Mouse (Mus musculus) kidney, embryonic 15.5 days (tissue): ENCODE measurements around the gene Ces4a. TPM values are rescaled to one million over a fixed set of nuclear protein-coding genes. Genes with fewer than 3 reads are reported as not detected.
"Not testable (repeated sequence)": the region's sequence is repeated elsewhere in the genome, so short reads cannot be mapped to it uniquely, and the experiment has no call there.

ENCODE experiments used
- ATAC-seq: fragments of 200-750 bp; cut with Nextera tagmentation; replicated peaks from 2 replicates; pipeline ENCODE4 v1.8.0; 2017; ENCODE audit warnings: moderate TSS enrichment; ENCODE audit not compliant: low FRiP score
- H3K27ac ChIP-seq: fragments of 300-500 bp; sonication (generic); 2 replicates; pipeline ENCODE4 v1.5.1; 2015; ENCODE audit warnings: mild to moderate bottlenecking, inconsistent platforms
- H3K27me3 ChIP-seq: fragments of 300-500 bp; sonication (generic); 2 replicates; pipeline ENCODE4 v1.6.1; 2015; ENCODE audit warnings: inconsistent platforms
- H3K36me3 ChIP-seq: fragments of 300-500 bp; sonication (generic); 2 replicates; pipeline ENCODE4 v1.6.1; 2015; ENCODE audit warnings: inconsistent platforms
- H3K4me1 ChIP-seq: fragments of 300-500 bp; sonication (generic); 2 replicates; pipeline ENCODE4 v1.6.1; 2015; ENCODE audit warnings: inconsistent platforms
- H3K4me2 ChIP-seq: fragments of 300-500 bp; sonication (generic); 2 replicates; pipeline ENCODE4 v1.6.1; 2015; ENCODE audit warnings: moderate library complexity, mild to moderate bottlenecking, inconsistent platforms
- H3K4me3 ChIP-seq: fragments of 300-500 bp; sonication (generic); replicated peaks from 2 replicates; pipeline ENCODE4 v1.5.1; 2015; ENCODE audit warnings: mild to moderate bottlenecking, inconsistent platforms
- H3K9ac ChIP-seq: fragments of 300-500 bp; sonication (generic); 2 replicates; pipeline ENCODE4 v1.6.1; 2015; ENCODE audit warnings: mild to moderate bottlenecking, inconsistent platforms
- H3K9me3 ChIP-seq: fragments of 300-500 bp; sonication (generic); replicated peaks from 2 replicates; pipeline ENCODE4 v1.6.1; 2016; ENCODE audit warnings: inconsistent platforms
- WGBS: fragments of 180-500 bp; shearing (Covaris S2); methylation state at CpG from one replicate; pipeline ENCODE4 v1.1.7; 2015; ENCODE audit warnings: mixed read lengths; 5-methylcytosine and 5-hydroxymethylcytosine counted together
- polyA plus RNA-seq: library from polyadenylated mRNA; unstranded; fragments of >200 nt; fragmentation: Nextera tagmentation; extraction: Ambion mirVana; gene quantifications from 2 replicates; pipeline ENCODE4 v1.2.1, GENCODE M21; 2015

Gene Ces4a
- polyA plus RNA-seq, 1 experiment from 2014 or later, result not detected

DNA sequence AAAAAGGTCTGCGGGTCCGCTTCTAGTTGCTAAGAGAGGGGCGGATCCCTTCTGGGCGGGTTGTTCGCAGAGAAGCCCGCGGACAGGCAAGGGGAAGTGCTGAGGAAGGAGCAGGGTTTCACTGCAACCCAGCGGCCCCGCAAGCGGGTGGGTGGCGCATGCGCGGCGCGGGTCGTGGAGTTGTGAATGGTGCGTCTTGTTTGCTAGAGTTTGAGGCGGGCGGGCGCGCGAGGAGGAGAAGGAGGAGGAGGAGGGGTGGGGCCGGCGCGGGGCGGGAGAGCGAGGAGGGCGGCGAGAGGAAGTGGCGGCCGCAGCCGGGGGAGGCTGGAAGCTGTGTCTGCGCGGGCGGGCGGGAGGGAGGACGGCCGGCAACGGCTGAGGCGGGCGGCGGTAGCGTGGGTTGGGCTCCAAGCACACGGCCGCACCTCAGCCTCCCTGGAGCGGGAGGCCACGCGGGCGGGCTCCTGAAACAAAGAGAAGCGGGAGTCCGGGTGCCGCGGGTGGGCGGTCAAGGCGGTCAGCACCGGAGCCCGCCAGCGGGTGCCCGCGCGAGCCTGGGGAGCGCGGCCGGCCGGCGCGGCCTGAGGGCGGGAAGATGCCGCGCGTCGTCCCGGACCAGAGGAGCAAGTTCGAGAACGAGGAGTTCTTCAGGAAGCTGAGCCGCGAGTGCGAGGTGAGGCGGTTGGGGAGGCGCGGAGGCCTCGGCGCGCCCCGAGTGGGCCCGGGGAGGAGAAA, 38.9 kb downstream of the Ces4a start, which contains the start of gene Cbfb:
TSS of gene Cbfb (plus strand) at position 294 of the 735 bp plus-strand sequence.
- no peaks in the 10 kb centered on the region for H3K9me3 ChIP-seq
- peak within 1 kb of the TSS; percentile 62 for H3K4me2 ChIP-seq
- under 1% methylated on average over 79 of the region's 86 CpGs for WGBS
- peak within 1 kb of the TSS; percentile 93 for H3K4me3 ChIP-seq
- H3K4me1 ChIP-seq, result peaks cover 25% of the 10 kb centered on the region
- peaks cover 8% of the 10 kb centered on the region; the same call in 1 of the 2 replicates for H3K36me3 ChIP-seq
- peak within 1 kb of the TSS; percentile 99 for H3K27ac ChIP-seq
- ATAC-seq, result peak; percentile 96
- H3K9ac ChIP-seq, result peak within 1 kb of the TSS; percentile 96
- no peaks in the 10 kb centered on the region for H3K27me3 ChIP-seq

DNA sequence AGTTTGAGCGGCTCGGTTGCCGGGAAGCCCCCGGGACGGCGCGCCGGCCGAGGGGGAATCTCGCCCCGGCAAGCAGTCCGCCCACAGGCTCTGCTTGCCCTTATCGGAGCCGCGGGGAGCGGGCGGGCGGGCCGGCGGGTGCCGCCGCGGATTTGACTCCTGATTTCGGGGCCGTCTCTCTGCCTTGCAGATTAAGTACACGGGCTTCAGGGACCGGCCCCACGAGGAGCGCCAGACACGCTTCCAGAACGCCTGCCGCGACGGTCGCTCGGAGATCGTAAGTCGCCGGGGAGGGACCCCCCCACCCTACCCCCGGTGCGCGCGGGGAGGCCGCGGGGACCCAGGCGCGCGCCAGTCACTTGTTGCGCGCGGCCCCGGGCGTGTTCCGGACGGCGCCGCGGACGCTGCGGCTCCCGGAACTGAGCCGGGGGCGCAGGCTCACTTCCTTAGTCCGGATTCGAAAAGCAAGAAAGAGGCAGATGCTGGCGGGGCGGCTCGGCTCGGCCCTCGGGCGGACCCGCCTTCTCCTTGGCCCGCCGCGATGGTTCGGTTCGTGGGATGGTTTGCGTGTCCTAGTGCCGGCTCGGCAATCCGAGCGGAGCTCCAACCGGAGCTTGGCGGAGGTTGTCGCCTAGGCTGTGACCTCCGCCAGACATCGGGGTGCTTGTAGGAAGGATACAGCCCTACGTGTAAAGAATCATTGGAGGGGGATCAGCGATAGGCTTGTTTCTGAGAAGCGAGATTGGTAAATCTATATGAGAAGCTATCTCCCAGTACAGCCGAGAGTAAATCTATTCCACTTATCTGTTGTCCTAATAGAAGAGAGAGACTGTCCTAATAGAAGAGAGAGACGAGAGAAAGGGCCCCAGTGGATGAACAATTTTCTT, 39.8 kb downstream of the Ces4a start:
- WGBS, result under 1% methylated on average over 91 of the region's 92 CpGs
- H3K27ac ChIP-seq, result peak overlapping the region; percentile 99
- H3K4me2 ChIP-seq, result peak overlapping the region; percentile 62
- H3K9ac ChIP-seq, result peak overlapping the region; percentile 96
- H3K4me1 ChIP-seq, result peaks cover 25% of the 10 kb centered on the region
- no peaks in the 10 kb centered on the region for H3K27me3 ChIP-seq
- H3K9me3 ChIP-seq, result no peaks in the 10 kb centered on the region
- ATAC-seq, result peak; percentile 40
- peaks cover 12% of the 10 kb centered on the region for H3K36me3 ChIP-seq
- peak overlapping the region; percentile 93 for H3K4me3 ChIP-seq

DNA sequence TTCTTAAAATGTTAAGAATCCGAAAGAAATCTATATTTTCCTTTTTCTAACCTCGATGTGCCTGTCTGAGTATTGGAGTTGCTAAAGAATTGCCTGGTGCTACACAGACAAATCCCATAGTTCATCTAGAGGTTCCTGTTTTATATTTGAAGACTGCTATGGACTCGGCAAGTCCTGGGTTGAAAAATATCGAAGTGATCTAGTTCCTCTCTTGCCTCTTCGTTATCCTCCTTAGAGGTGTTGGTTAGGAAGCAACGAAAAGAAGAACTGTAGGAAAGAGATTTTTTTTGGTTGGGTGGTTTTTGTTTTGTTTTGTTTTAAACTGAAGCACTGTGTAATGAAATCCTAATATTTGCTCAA, 40.4 kb downstream of the Ces4a start:
- no peaks in the 10 kb centered on the region for H3K27me3 ChIP-seq
- H3K9ac ChIP-seq, result peak overlapping the region; percentile 96
- 21% methylated on average over 6 of the region's 6 CpGs for WGBS
- 0 out of 2 replicates have a peak overlapping the region, but pooled peaks have one; percentile 99 for H3K27ac ChIP-seq
- H3K36me3 ChIP-seq, result peaks cover 19% of the 10 kb centered on the region
- peak overlapping the region; percentile 62 for H3K4me2 ChIP-seq
- peaks cover 25% of the 10 kb centered on the region for H3K4me1 ChIP-seq
- peak overlapping the region; percentile 93 for H3K4me3 ChIP-seq
- no peaks in the 10 kb centered on the region for H3K9me3 ChIP-seq
- no peak for ATAC-seq

DNA sequence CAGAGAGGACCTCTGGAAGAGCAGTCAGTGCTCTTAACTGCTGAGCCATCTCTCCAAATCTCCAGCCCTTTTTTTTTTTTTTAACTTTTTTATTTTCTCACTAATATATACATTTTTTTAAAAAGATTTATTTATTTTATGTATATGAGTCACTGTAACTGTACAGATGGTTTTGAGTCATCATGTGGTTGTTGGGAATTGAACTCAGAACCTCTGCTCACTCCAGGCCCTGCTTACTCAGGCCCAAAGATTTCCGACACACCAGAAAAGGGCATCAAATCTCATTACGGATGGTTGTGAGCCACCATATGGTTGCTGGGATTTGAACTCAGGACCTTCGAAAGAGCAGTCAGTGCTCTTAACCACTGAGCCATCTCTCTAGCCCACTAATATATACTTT, 43.7 kb downstream of the Ces4a start:
- not testable (repeated sequence) for H3K4me2 ChIP-seq, ATAC-seq, H3K9ac ChIP-seq

DNA sequence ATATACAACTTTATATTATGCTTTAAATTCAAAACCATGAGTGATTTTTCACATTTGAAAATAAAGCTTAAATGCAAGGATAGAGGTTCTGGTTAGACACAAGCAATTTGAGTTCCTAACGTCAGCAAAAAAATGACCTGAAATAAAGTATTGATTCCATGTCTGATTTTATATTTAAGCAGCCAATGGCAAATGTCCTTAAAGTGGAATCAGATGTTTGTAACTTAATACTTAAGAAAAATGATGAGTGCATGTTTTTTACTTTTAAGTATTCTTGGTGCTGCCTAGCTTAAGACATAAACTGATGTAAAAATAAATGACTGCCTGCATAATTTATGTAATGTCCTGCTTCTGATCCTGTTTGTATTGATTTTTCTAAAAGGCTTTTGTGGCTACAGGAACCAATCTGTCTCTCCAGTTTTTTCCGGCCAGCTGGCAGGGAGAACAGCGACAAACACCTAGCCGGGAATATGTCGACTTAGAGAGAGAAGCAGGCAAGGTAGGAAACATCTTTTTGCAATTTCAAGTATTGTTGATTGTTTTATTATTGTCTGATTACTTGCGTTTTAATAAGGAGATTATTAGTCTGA, 46.7 kb downstream of the Ces4a start:
- peaks cover 60% of the 10 kb centered on the region for H3K36me3 ChIP-seq
- peaks cover 8% of the 10 kb centered on the region; the same call in 1 of the 2 replicates for H3K4me1 ChIP-seq
- no peaks in the 10 kb centered on the region for H3K9me3 ChIP-seq
- 84% methylated on average over 6 of the region's 6 CpGs for WGBS
- ATAC-seq, result no peak
- no peak overlapping the region for H3K9ac ChIP-seq
- no peak overlapping the region for H3K4me3 ChIP-seq
- no peak overlapping the region for H3K27ac ChIP-seq
- H3K4me2 ChIP-seq, result no peak overlapping the region
- no peaks in the 10 kb centered on the region for H3K27me3 ChIP-seq

More for the DNA sequence above, 43.7 kb downstream of the Ces4a start:
- H3K27ac ChIP-seq, H3K4me3 ChIP-seq, H3K9me3 ChIP-seq, H3K27me3 ChIP-seq: not testable (repeated sequence)
- Histone ChIP-seq H3K36me3 (peaks cover 36% of the 10 kb centered on the region), H3K4me1 (peaks cover 19% of the 10 kb centered on the region)
- WGBS, result 95% methylated on average over 3 of the region's 3 CpGs

DNA sequence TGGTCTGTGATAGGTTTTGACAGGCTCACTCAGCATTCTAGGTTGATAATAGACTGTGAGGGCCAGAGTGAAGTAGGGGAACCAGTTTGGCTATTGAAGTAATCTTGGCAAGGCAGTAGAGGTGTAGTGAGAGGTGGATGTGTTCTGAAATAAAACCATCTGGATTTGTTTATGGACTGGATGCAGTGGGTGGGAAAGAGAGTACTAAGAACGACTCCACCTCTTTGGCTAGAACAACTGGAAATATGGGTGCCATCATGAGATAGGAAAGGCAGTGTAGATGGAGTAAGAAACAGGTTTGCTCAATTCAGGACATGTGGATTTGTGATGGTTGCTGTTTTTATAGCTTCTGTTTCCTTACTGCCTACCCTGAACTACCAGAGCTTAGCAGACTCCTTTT, 50.6 kb downstream of the Ces4a start:
- no peak overlapping the region for H3K27ac ChIP-seq
- H3K9ac ChIP-seq, result no peak overlapping the region
- no peak overlapping the region for H3K4me3 ChIP-seq
- no peak overlapping the region for H3K4me2 ChIP-seq
- H3K36me3 ChIP-seq, result peaks cover 58% of the 10 kb centered on the region
- 0 out of 2 replicates have a peak, but pooled peaks cover 2% of the 10 kb centered on the region for H3K4me1 ChIP-seq
- 72% methylated on average over 1 of the region's 1 CpGs for WGBS
- no peaks in the 10 kb centered on the region for H3K9me3 ChIP-seq
- ATAC-seq, result no peak
- H3K27me3 ChIP-seq, result no peaks in the 10 kb centered on the region

DNA sequence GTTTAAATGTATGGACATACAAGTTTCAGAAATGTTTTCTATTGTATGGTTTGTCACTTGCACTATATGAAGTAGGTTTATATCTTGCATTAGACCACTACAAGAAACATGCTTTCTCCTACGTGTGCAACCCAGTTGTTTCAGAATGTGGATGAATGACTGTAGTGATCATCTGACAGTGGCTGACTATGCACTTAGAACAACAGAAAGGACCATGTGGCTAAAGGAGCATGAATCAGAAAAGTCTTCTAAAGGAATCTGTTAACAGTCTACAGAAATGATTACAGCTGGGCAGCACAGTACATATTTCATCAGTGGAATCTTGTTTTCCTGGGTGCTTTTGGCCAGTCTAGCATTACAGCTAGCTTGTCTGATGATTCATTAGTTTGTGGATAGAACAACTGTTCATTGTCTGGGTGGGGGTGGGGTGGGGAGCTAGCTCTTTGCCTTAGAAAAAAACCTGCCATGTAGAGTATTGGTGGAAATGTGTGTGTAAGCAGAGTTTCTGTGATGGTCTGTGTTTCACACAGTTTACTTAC, 54.9 kb downstream of the Ces4a start:
- no peak for ATAC-seq
- H3K9ac ChIP-seq, result no peak overlapping the region
- no peak overlapping the region for H3K4me2 ChIP-seq
- no peaks in the 10 kb centered on the region for H3K27me3 ChIP-seq
- H3K27ac ChIP-seq, result no peak overlapping the region
- WGBS, result 54% methylated on average over 1 of the region's 1 CpGs
- no peaks in the 10 kb centered on the region for H3K9me3 ChIP-seq
- H3K4me3 ChIP-seq, result no peak overlapping the region
- H3K36me3 ChIP-seq, result peaks cover 42% of the 10 kb centered on the region
- H3K4me1 ChIP-seq, result no peaks in the 10 kb centered on the region

DNA sequence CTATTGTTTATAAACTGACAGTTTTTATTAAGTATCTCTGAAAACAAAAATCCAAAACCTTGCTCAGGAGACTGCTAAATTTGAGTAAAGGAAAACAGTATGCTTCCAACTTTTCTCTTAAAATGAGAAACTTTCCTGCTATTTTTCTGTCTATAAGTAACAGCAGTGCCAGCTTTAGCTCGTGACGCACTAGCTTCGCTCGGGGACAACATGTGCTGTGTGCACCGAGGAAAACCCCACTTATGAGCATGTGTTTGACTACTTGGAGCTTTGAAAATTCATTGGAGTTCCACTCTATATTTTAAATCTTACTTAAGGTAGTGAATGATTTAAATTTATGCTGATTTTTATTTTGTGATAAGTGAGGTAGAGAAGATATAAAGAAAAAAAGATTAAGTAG, 60.6 kb downstream of the Ces4a start:
- H3K27ac ChIP-seq, result no peak overlapping the region
- peaks cover 59% of the 10 kb centered on the region for H3K36me3 ChIP-seq
- H3K9ac ChIP-seq, result no peak overlapping the region
- ATAC-seq, result no peak
- H3K27me3 ChIP-seq, result no peaks in the 10 kb centered on the region
- no peak overlapping the region for H3K4me2 ChIP-seq
- H3K4me1 ChIP-seq, result no peaks in the 10 kb centered on the region
- no peaks in the 10 kb centered on the region for H3K9me3 ChIP-seq
- WGBS, result 94% methylated on average over 5 of the region's 5 CpGs
- no peak overlapping the region for H3K4me3 ChIP-seq

Other genes with a start within 250 kb of the Ces4a start
- 0.78 and 1.6 TPM in 2 replicates for gene Ces2e, start 205.5 kb upstream of the Ces4a start, polyA plus RNA-seq
- 0.05 TPM in 1 of 2 replicates, not detected in the other for gene Ces2f, start 184.4 kb upstream of the Ces4a start, polyA plus RNA-seq
- 0.44 and 0.77 TPM in 2 replicates for gene Ces2g, start 170.1 kb upstream of the Ces4a start, polyA plus RNA-seq
- gene Ces2h, start 130.9 kb upstream of the Ces4a start, polyA plus RNA-seq, result not detected in 2 replicates
- gene Ces3a, start 83.2 kb upstream of the Ces4a start, polyA plus RNA-seq, result not detected in 2 replicates
- gene Ces3b, start 48.0 kb upstream of the Ces4a start, polyA plus RNA-seq, result not detected in 2 replicates
- gene Cbfb, start 38.9 kb downstream of the Ces4a start, polyA plus RNA-seq, result 67.7 and 73.2 TPM in 2 replicates
- 23.8 and 25.2 TPM in 2 replicates for gene D230025D16Rik, start 93.3 kb downstream of the Ces4a start, polyA plus RNA-seq
- gene B3gnt9, start 123.4 kb downstream of the Ces4a start, polyA plus RNA-seq, result 9.6 and 13.5 TPM in 2 replicates
- gene Tradd, start 132.8 kb downstream of the Ces4a start, polyA plus RNA-seq, result 20.0 and 24.2 TPM in 2 replicates
- 2.3 and 2.7 TPM in 2 replicates for gene Fbxl8, start 132.8 kb downstream of the Ces4a start, polyA plus RNA-seq
- 0.12 and 0.13 TPM in 2 replicates for gene Hsf4, start 138.0 kb downstream of the Ces4a start, polyA plus RNA-seq
- 0.84 and 1.1 TPM in 2 replicates for gene Nol3, start 144.3 kb downstream of the Ces4a start, polyA plus RNA-seq
- 10.6 and 12.6 TPM in 2 replicates for gene 4931428F04Rik, start 158.1 kb downstream of the Ces4a start, polyA plus RNA-seq
- gene Exoc3l, start 164.3 kb downstream of the Ces4a start, polyA plus RNA-seq, result 21.6 and 25.4 TPM in 2 replicates
- gene E2f4, start 165.9 kb downstream of the Ces4a start, polyA plus RNA-seq, result 88.8 and 103 TPM in 2 replicates
- gene Elmo3, start 173.8 kb downstream of the Ces4a start, polyA plus RNA-seq, result 10.6 and 11.5 TPM in 2 replicates
- gene Lrrc29, start 194.5 kb downstream of the Ces4a start, polyA plus RNA-seq, result 2.2 and 2.6 TPM in 2 replicates
- 119 and 125 TPM in 2 replicates for gene Tmem208, start 194.6 kb downstream of the Ces4a start, polyA plus RNA-seq
- gene Fhod1, start 216.2 kb downstream of the Ces4a start, polyA plus RNA-seq, result 3.5 TPM in 2 replicates
- 2.5 and 2.9 TPM in 2 replicates for gene Slc9a5, start 217.0 kb downstream of the Ces4a start, polyA plus RNA-seq
- gene Plekhg4, start 241.5 kb downstream of the Ces4a start, polyA plus RNA-seq, result 0.39 and 0.50 TPM in 2 replicates